In the genomic region with DNA sequence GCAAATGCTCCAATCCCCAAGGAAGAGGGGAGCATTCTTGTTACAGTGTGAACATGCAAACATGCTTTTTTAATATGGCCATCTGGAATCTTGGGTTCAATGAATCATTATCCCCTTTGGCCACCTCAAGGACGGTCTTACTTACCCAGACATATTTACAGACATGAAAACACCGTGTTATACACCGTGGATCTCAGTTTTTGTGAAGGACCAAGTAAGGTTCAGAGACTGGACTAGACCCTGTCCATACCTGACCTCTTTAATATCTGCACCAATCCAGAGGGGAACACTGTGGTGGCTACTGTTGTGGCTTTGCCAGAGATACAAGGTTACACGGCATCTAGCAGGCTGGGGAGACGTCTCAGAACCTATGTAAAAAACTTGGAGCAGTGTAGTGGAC, we compare ENCODE assay signal across 17 mouse cellular contexts. TPM values are rescaled to one million over a fixed set of nuclear protein-coding genes. Genes with fewer than 3 reads are reported as not detected.
A peak's percentile ranks its signal among the peaks of the same experiment; 100 is the strongest.
DNase-seq lines count a peak whose midpoint lies in the region; ATAC-seq and TF ChIP-seq lines count a peak whose summit lies in the region.
"Had no signal": no experiment of that assay in that cellular context is flagged by ENCODE, and none has a peak within 500 bp of the region (broad histone marks: within the 10 kb centered on the region; RNA-seq: fewer than 3 reads in every experiment).

No protein-coding gene starts in this region.

- peak; percentile 32 for DNase-seq in cerebellum, adult 9-10 months
- no peak for DNase-seq in cerebellum, postnatal 36 days
- DNase-seq in layer of hippocampus, adult 2 months (ENCODE audit: low spot score in 2 of 2) = no peak
- no peak for DNase-seq in layer of hippocampus, adult 9-10 months (ENCODE audit: low spot score)
- peak; percentile 75 for DNase-seq in midbrain, embryonic 11.5 days (ENCODE audit: low spot score, missing footprints)
- no peak for DNase-seq in midbrain, embryonic 10.5 days (ENCODE audit: low spot score)
- DNase-seq in liver, postnatal 0 days = no peak
- no peak for DNase-seq in hindbrain, postnatal 0 days (ENCODE audit: low spot score)
- DNase-seq: adrenal gland, postnatal 25 days; gastrocnemius, postnatal 10 days had no signal

- peaks cover 6% of the 10 kb centered on the region for H3K4me1 ChIP-seq in midbrain, embryonic 11.5 days (ENCODE audit: control insufficient read depth, insufficient read depth, low read length)
- peaks cover 22% of the 10 kb centered on the region for H3K4me1 ChIP-seq in midbrain, embryonic 10.5 days
- peaks cover 73% of the 10 kb centered on the region for H3K4me1 ChIP-seq in liver, postnatal 0 days (ENCODE audit: insufficient read depth)
- H3K4me1 ChIP-seq in hindbrain, postnatal 0 days (ENCODE audit: insufficient read depth, low read length) = peaks cover 22% of the 10 kb centered on the region

- H3K4me3 ChIP-seq in layer of hippocampus, adult 2 months = peak overlapping the region; percentile 96; the same call in 1 of the 2 replicates
- H3K4me3 ChIP-seq in midbrain, embryonic 11.5 days (ENCODE audit: low read depth, low read length) = no peak overlapping the region
- no peak overlapping the region for H3K4me3 ChIP-seq in midbrain, embryonic 10.5 days
- H3K4me3 ChIP-seq in liver, postnatal 0 days (ENCODE audit: low read depth, low read length) = no peak overlapping the region
- H3K4me3 ChIP-seq in hindbrain, postnatal 0 days (ENCODE audit: low read length) = no peak overlapping the region
- H3K4me3 ChIP-seq: embryonic facial prominence, embryonic 10.5 days; forebrain, embryonic 15.5 days; heart, embryonic 12.5 days; hindbrain, embryonic 12.5 days had no signal

- no peak for ATAC-seq in midbrain, embryonic 11.5 days (ENCODE audit: low FRiP score)
- no peak for ATAC-seq in liver, postnatal 0 days
- no peak for ATAC-seq in hindbrain, postnatal 0 days
- ATAC-seq: activated CD4-positive, CD25-positive, alpha-beta regulatory T cell, adult 4 months; forebrain, embryonic 15.5 days; hindbrain, embryonic 16.5 days; Patski had no signal

- peak overlapping the region; percentile 95; the same call in 1 of the 2 replicates for H3K27ac ChIP-seq in layer of hippocampus, adult 2 months
- no peak overlapping the region for H3K27ac ChIP-seq in midbrain, embryonic 11.5 days (ENCODE audit: low read depth, low read length)
- H3K27ac ChIP-seq in midbrain, embryonic 10.5 days (replicated peaks) = no peak overlapping the region
- peak overlapping the region; percentile 39; the same call in 1 of the 2 replicates for H3K27ac ChIP-seq in liver, postnatal 0 days (ENCODE audit: low read depth)
- H3K27ac ChIP-seq in hindbrain, postnatal 0 days = no peak overlapping the region
- H3K27ac ChIP-seq: embryonic facial prominence, embryonic 10.5 days; forebrain, embryonic 15.5 days; hindbrain, embryonic 12.5 days had no signal

- no peaks in the 10 kb centered on the region for H3K36me3 ChIP-seq in midbrain, embryonic 11.5 days (ENCODE audit: control insufficient read depth, insufficient read depth, low read length)
- no peaks in the 10 kb centered on the region for H3K36me3 ChIP-seq in midbrain, embryonic 10.5 days
- H3K36me3 ChIP-seq in liver, postnatal 0 days (replicated peaks; ENCODE audit: insufficient read depth, low read length) = peaks cover 23% of the 10 kb centered on the region
- no peaks in the 10 kb centered on the region for H3K36me3 ChIP-seq in hindbrain, postnatal 0 days (ENCODE audit: insufficient read depth, low read length)
- H3K36me3 ChIP-seq: embryonic facial prominence, embryonic 10.5 days; forebrain, embryonic 15.5 days; heart, embryonic 12.5 days; hindbrain, embryonic 12.5 days had no signal

- WGBS in midbrain, embryonic 11.5 days = 87% methylated on average over 5 of the region's 5 CpGs
- WGBS in midbrain, embryonic 10.5 days = 93% methylated on average over 5 of the region's 5 CpGs
- 87% methylated on average over 5 of the region's 5 CpGs for WGBS in liver, postnatal 0 days (ENCODE audit: insufficient replicate concordance)
- WGBS in hindbrain, postnatal 0 days = 86% methylated on average over 5 of the region's 5 CpGs

- no peak for TF ChIP-seq CTCF in layer of hippocampus, adult 2 months (conservative IDR thresholded peaks at IDR 0.05)
- TF ChIP-seq CTCF in liver, postnatal 0 days (IDR thresholded peaks at IDR 0.05; ENCODE audit: low read depth) = no peak
- no peak for TF ChIP-seq CTCF in hindbrain, postnatal 0 days (IDR thresholded peaks at IDR 0.05; ENCODE audit: low read depth)

- H3K9me3 ChIP-seq in midbrain, embryonic 11.5 days (ENCODE audit: control insufficient read depth, low read length) = no peaks in the 10 kb centered on the region
- H3K9me3 ChIP-seq in midbrain, embryonic 10.5 days (replicated peaks) = no peaks in the 10 kb centered on the region
- H3K9me3 ChIP-seq in liver, postnatal 0 days (ENCODE audit: low read length) = no peaks in the 10 kb centered on the region
- H3K9me3 ChIP-seq in hindbrain, postnatal 0 days (ENCODE audit: low read length) = no peaks in the 10 kb centered on the region
- H3K9me3 ChIP-seq: embryonic facial prominence, embryonic 10.5 days; forebrain, embryonic 15.5 days; heart, embryonic 12.5 days; hindbrain, embryonic 12.5 days had no signal

- H3K9ac ChIP-seq in midbrain, embryonic 11.5 days (ENCODE audit: low read length) = no peak overlapping the region
- no peak overlapping the region for H3K9ac ChIP-seq in liver, postnatal 0 days (replicated peaks)
- H3K9ac ChIP-seq in hindbrain, postnatal 0 days (replicated peaks; ENCODE audit: low read length) = no peak overlapping the region
- H3K9ac ChIP-seq: forebrain, embryonic 15.5 days; heart, embryonic 12.5 days; hindbrain, embryonic 12.5 days had no signal

- H3K27me3 ChIP-seq in midbrain, embryonic 11.5 days (ENCODE audit: control insufficient read depth, insufficient read depth, low read length) = peaks cover 32% of the 10 kb centered on the region
- peaks cover 96% of the 10 kb centered on the region for H3K27me3 ChIP-seq in midbrain, embryonic 10.5 days (ENCODE audit: low read depth, poor library complexity, severe bottlenecking)
- no peaks in the 10 kb centered on the region for H3K27me3 ChIP-seq in liver, postnatal 0 days (ENCODE audit: insufficient read depth, low read length)
- H3K27me3 ChIP-seq in hindbrain, postnatal 0 days (ENCODE audit: insufficient read depth, low read length) = no peaks in the 10 kb centered on the region
- H3K27me3 ChIP-seq: Patski had no signal

- no peak overlapping the region for H3K4me2 ChIP-seq in midbrain, embryonic 11.5 days
- no peak overlapping the region for H3K4me2 ChIP-seq in liver, postnatal 0 days (ENCODE audit: low read depth, low read length)
- no peak overlapping the region for H3K4me2 ChIP-seq in hindbrain, postnatal 0 days (ENCODE audit: low read depth, low read length)
- H3K4me2 ChIP-seq: forebrain, embryonic 15.5 days; heart, embryonic 12.5 days; hindbrain, embryonic 12.5 days had no signal

- TF ChIP-seq EP300 in liver, postnatal 0 days (IDR thresholded peaks at IDR 0.05; ENCODE audit: low read depth) = no peak

RNA-seq across cellular contexts. Expression of a gene that starts 4.3 kb away (rescaled TPM):
- total RNA-seq in layer of hippocampus, adult 2 months (2021) = 100 to 1,000 TPM; 178 to 182 TPM
- polyA plus RNA-seq in midbrain, embryonic 11.5 days (2014; fragmentation: Nextera tagmentation; extraction: Ambion mirVana) = 1.7 and 2.8 TPM in 2 replicates
- 3.9 and 4.1 TPM in 2 replicates for polyA plus RNA-seq in midbrain, embryonic 10.5 days (2016; fragmentation: Nextera tagmentation; extraction: Ambion mirVana)
- polyA plus RNA-seq in liver, postnatal 0 days (2015; fragmentation: Nextera tagmentation; extraction: Ambion mirVana) = 106 and 121 TPM in 2 replicates
- 105 and 126 TPM in 2 replicates for total RNA-seq in hindbrain, postnatal 0 days (2014; rRNA removed)
- 148 and 158 TPM in 2 replicates for polyA plus RNA-seq in hindbrain, postnatal 0 days (2015; fragmentation: Nextera tagmentation; extraction: Ambion mirVana)

Comparison
In these comparisons a context has a peak if more than half of its experiments do, and no peak if none do; other contexts are left out.
1. DNase-seq: peak in cerebellum, adult 9-10 months (single experiment) and midbrain, embryonic 11.5 days (single experiment); none in cerebellum, postnatal 36 days (0 of 2), layer of hippocampus, adult 2 months (0 of 2), layer of hippocampus, adult 9-10 months (single experiment), midbrain, embryonic 10.5 days (single experiment), liver, postnatal 0 days (single experiment) and hindbrain, postnatal 0 days (single experiment).
2. H3K27ac ChIP-seq: peak in layer of hippocampus, adult 2 months (single experiment) and liver, postnatal 0 days (single experiment); none in midbrain, embryonic 11.5 days (single experiment), midbrain, embryonic 10.5 days (single experiment) and hindbrain, postnatal 0 days (single experiment).
3. RNA of a gene that starts 4.3 kb away (polyA plus RNA-seq): 148 to 158 TPM in hindbrain, postnatal 0 days and 106 to 121 TPM in liver, postnatal 0 days; 3.9 to 4.1 TPM in midbrain, embryonic 10.5 days and 1.7 to 2.8 TPM in midbrain, embryonic 11.5 days; every median in the first group is over 10 times any median in the second.